Mouse (Mus musculus): ENCODE data around the gene Gm26661. TPM values are rescaled to one million over a fixed set of nuclear protein-coding genes. Genes with fewer than 3 reads are reported as not detected.

Gm26661 gene
- total and polyA plus RNA-seq, 3 experiments = not detected

GRCm38 (mm10) chr14:7786073-7786472 is 5.3 kb upstream of the Gm26661 start:
- Histone ChIP-seq H3K79me2 (ENCODE audit: control insufficient read depth, insufficient read depth, low read length, poor library complexity) (no peaks in the 10 kb centered on the region), H3K9me3 (replicated peaks; ENCODE audit: insufficient read depth, low read length) (no peaks in the 10 kb centered on the region), H3K4me3 (ENCODE audit: control insufficient read depth in 1 of 2, insufficient read depth in 1 of 2, low read depth in 2 of 2, low read length in 2 of 2) (no peak overlapping the region), H3K4me1 (ENCODE audit: control insufficient read depth in 1 of 2, insufficient read depth in 2 of 2, low read length in 2 of 2) (peaks cover 0 to 2% of the 10 kb centered on the region in 2 experiments; a peak in 1 of 4 replicates), H3K36me3 (ENCODE audit: control insufficient read depth in 1 of 2, insufficient read depth in 2 of 2, low read length in 2 of 2) (no peaks in the 10 kb centered on the region; a peak in 1 of 4 replicates), H3K27ac (ENCODE audit: control insufficient read depth, low read depth, low read length) (no peak overlapping the region), H3K27me3 (ENCODE audit: control insufficient read depth in 1 of 2, insufficient read depth in 2 of 2, low read length in 2 of 2) (no peaks in the 10 kb centered on the region), H3K9ac (ENCODE audit: control insufficient read depth, low read depth, low read length, poor library complexity, severe bottlenecking) (no peak overlapping the region)
- no peak for TF ChIP-seq MYB (IDR thresholded peaks at IDR 0.05; ENCODE audit: low read depth, low read length)
- no peak for TF ChIP-seq POLR2AphosphoS2 (IDR thresholded peaks at IDR 0.05; ENCODE audit: low read length)
- TF ChIP-seq CHD1 (IDR thresholded peaks at IDR 0.05; ENCODE audit: low read depth, low read length) = no peak
- TF ChIP-seq ELF1 (IDR thresholded peaks at IDR 0.05; ENCODE audit: low read depth, low read length) = no peak
- TF ChIP-seq NELFE (IDR thresholded peaks at IDR 0.05; ENCODE audit: low read depth, low read length) = no peak
- no peak for TF ChIP-seq ZMIZ1 (IDR thresholded peaks at IDR 0.05; ENCODE audit: low read depth, low read length)
- TF ChIP-seq TAL1 (IDR thresholded peaks at IDR 0.05; ENCODE audit: low read length) = no peak
- TF ChIP-seq HCFC1 (IDR thresholded peaks at IDR 0.05; ENCODE audit: low read depth, low read length) = no peak
- no peak for TF ChIP-seq SMC3 (IDR thresholded peaks at IDR 0.05; ENCODE audit: low read depth, low read length)
- DNase-seq (ENCODE audit: low read depth, low spot score) = peak; percentile 22

- no peaks in the 10 kb centered on the region for H3K9me3 ChIP-seq (replicated peaks; ENCODE audit: insufficient read depth, low read length)
- peaks cover 0 to 2% of the 10 kb centered on the region in 2 experiments; a peak in 1 of 4 replicates for H3K4me1 ChIP-seq (ENCODE audit: control insufficient read depth in 1 of 2, insufficient read depth in 2 of 2, low read length in 2 of 2)
- H3K9ac ChIP-seq (ENCODE audit: control insufficient read depth, low read depth, low read length, poor library complexity, severe bottlenecking) = no peak overlapping the region
- no peaks in the 10 kb centered on the region for H3K79me2 ChIP-seq (ENCODE audit: control insufficient read depth, insufficient read depth, low read length, poor library complexity)
- no peaks in the 10 kb centered on the region; a peak in 1 of 4 replicates for H3K36me3 ChIP-seq (ENCODE audit: control insufficient read depth in 1 of 2, insufficient read depth in 2 of 2, low read length in 2 of 2)
- no peak for DNase-seq (ENCODE audit: low read depth, low spot score)
- no peaks in the 10 kb centered on the region for H3K27me3 ChIP-seq (ENCODE audit: control insufficient read depth in 1 of 2, insufficient read depth in 2 of 2, low read length in 2 of 2)
- TF ChIP-seq MEF2A (IDR thresholded peaks at IDR 0.05; ENCODE audit: extremely low read depth, insufficient replicate concordance, low read depth, low read length, poor library complexity, severe bottlenecking) (no peak), ZNF384 (IDR thresholded peaks at IDR 0.05; ENCODE audit: low read depth, low read length) (no peak), NRF1 (IDR thresholded peaks at IDR 0.05; ENCODE audit: insufficient read depth, low read depth, low read length, poor library complexity, severe bottlenecking) (no peak), KAT2A (conservative IDR thresholded peaks at IDR 0.05; ENCODE audit: low read depth, low read length) (no peak), TBP (IDR thresholded peaks at IDR 0.05; ENCODE audit: low read depth, low read length) (no peak), GATA1 (IDR thresholded peaks at IDR 0.05; ENCODE audit: low read depth, low read length) (no peak), ZKSCAN1 (IDR thresholded peaks at IDR 0.05; ENCODE audit: low read depth, low read length) (no peak), JUND (IDR thresholded peaks at IDR 0.05; ENCODE audit: low read depth, low read length) (no peak), MYB (IDR thresholded peaks at IDR 0.05; ENCODE audit: low read depth, low read length) (no peak), MXI1 (IDR thresholded peaks at IDR 0.05; ENCODE audit: low read depth, low read length) (no peak), ZC3H11A (IDR thresholded peaks at IDR 0.05; ENCODE audit: low read depth, low read length) (no peak), NELFE (IDR thresholded peaks at IDR 0.05; ENCODE audit: low read depth, low read length) (no peak), MYC (IDR thresholded peaks at IDR 0.05; ENCODE audit: low read depth, low read length) (no peak), RAD21 (IDR thresholded peaks at IDR 0.05; ENCODE audit: low read depth, low read length) (no peak), TAL1 (IDR thresholded peaks at IDR 0.05; ENCODE audit: low read length) (no peak), ELF1 (IDR thresholded peaks at IDR 0.05; ENCODE audit: low read depth, low read length) (no peak), MAX (IDR thresholded peaks at IDR 0.05; ENCODE audit: low read length) (no peak)
- no peak overlapping the region for H3K27ac ChIP-seq (ENCODE audit: control insufficient read depth, low read depth, low read length)
- H3K4me3 ChIP-seq (ENCODE audit: control insufficient read depth in 1 of 2, insufficient read depth in 1 of 2, low read depth in 2 of 2, low read length in 2 of 2) = no peak overlapping the region
Measured at GRCm38 (mm10) chr14:7789266-7790030, 1.9 kb upstream of the Gm26661 start.
